Mouse (Mus musculus) stomach, postnatal 0 days (tissue): ENCODE data around the gene Madd.

Source experiments
- CTCF ChIP-seq: IDR thresholded peaks from 2 replicates; pipeline ENCODE4 v1.5.1; 2016; ENCODE audit warnings: antibody characterized with exemption, low read depth, mild to moderate bottlenecking, moderate library complexity
- EP300 ChIP-seq: optimal IDR thresholded peaks from 2 replicates; pipeline ENCODE3; 2016; ENCODE audit warnings: antibody characterized with exemption

- TF ChIP-seq CTCF (no peak), EP300 (no peak)
Measured at GRCm38 (mm10) chr2:91119551-91119950, 64.1 kb downstream of the Madd start.
